Mouse (Mus musculus) liver, embryonic 14.5 days (tissue): Measurements from ENCODE around the gene Pck2.

ENCODE experiments used
- CTCF ChIP-seq: IDR thresholded peaks from 2 replicates; pipeline ENCODE4 v1.5.1; 2016; ENCODE audit warnings: antibody characterized with exemption, low read depth, control low read depth
- EP300 ChIP-seq: IDR thresholded peaks from 2 replicates; pipeline ENCODE4 v1.6.1; 2016; ENCODE audit warnings: antibody characterized with exemption, low read depth

DNA sequence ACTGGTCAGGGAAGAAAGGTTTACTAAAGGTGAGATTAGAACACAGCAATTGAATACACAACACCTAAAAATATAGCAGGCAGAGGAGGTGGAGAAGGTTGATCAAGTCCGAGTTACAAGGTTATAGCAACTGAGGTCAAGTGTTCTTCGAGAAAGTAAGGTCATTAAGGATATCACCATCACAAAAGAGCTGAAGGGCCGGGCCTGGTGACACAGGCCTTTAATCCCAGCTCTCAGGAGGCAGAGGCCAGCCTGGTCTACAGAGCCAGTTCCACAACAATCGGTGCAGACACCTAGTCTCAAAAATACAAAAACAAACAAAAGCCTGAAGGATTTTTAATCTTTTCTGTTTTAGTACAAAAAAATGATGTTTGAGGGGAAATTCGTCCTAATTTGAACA is 11.3 kb downstream of the Pck2 start:
- no peak for TF ChIP-seq CTCF
- TF ChIP-seq EP300: no peak
